In the genomic region with DNA sequence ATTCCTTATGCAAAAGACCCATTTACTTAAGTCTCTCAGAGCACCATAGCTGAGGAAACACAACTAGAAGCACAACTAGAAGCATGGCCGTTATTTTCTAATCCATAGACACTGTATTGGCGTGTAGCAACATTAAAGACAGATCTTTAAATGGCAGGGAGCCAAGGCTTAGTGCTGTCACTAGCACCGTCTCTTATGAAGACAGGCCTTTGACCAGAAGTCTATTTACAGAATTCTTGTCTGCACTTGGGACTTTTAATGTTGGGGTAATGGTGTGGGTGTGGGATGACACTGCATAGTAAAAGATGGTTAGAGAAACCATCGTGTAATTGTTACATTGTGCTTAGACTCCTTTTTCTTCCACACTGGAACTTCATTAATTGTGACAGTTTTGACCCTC, we compare ENCODE assay signal across 27 mouse cellular contexts. TPM values are rescaled to one million over a fixed set of nuclear protein-coding genes. Genes with fewer than 3 reads are reported as not detected.
"Had no signal": no experiment of that assay in that cellular context is flagged by ENCODE, and none has a peak within 500 bp of the region (broad histone marks: within the 10 kb centered on the region; RNA-seq: fewer than 3 reads in every experiment).

No protein-coding gene starts in this region.

- DNase-seq: gastrocnemius, adult 2 months; gastrocnemius, postnatal 14 days; gastrocnemius, postnatal 36 days; heart, adult 11 months; heart, adult 2 months; heart, postnatal 14 days; heart, postnatal 36 days; kidney, adult 11 months; kidney, adult 2 months; kidney, adult 9 months; kidney, postnatal 14 days; kidney, postnatal 36 days; layer of hippocampus, adult 9-11 months; layer of hippocampus, postnatal 36 days; left cerebral cortex, postnatal 4 days had no signal

- H3K4me3 ChIP-seq: gastrocnemius, adult 2 months; heart, adult 2 months; heart, embryonic 13.5 days; heart, embryonic 15.5 days; hindbrain, embryonic 13.5 days; hindbrain, embryonic 15.5 days; kidney, embryonic 15.5 days; limb, embryonic 13.5 days; limb, embryonic 15.5 days had no signal

- H3K4me2 ChIP-seq: heart, embryonic 11.5 days; heart, embryonic 13.5 days; heart, embryonic 15.5 days; hindbrain, embryonic 13.5 days; hindbrain, embryonic 15.5 days; kidney, embryonic 15.5 days; limb, embryonic 13.5 days; limb, embryonic 15.5 days had no signal

- ATAC-seq: hindbrain, postnatal 0 days; intestine, embryonic 16.5 days had no signal

- H3K27ac ChIP-seq: gastrocnemius, adult 2 months; heart, adult 2 months; heart, embryonic 13.5 days; heart, embryonic 15.5 days; hindbrain, embryonic 13.5 days; hindbrain, embryonic 15.5 days; hindbrain, postnatal 0 days; kidney, embryonic 15.5 days; kidney, postnatal 0 days; limb, embryonic 13.5 days; limb, embryonic 15.5 days had no signal

- H3K4me1 ChIP-seq: heart, embryonic 13.5 days; hindbrain, embryonic 13.5 days; hindbrain, embryonic 15.5 days; kidney, embryonic 15.5 days; limb, embryonic 13.5 days; limb, embryonic 15.5 days had no signal

- H3K27me3 ChIP-seq: heart, embryonic 13.5 days; heart, embryonic 15.5 days; hindbrain, embryonic 13.5 days; hindbrain, embryonic 15.5 days; kidney, embryonic 15.5 days; limb, embryonic 13.5 days; limb, embryonic 15.5 days had no signal

- H3K9me3 ChIP-seq: heart, embryonic 13.5 days; heart, embryonic 15.5 days; hindbrain, embryonic 13.5 days; hindbrain, embryonic 15.5 days; kidney, embryonic 15.5 days; limb, embryonic 15.5 days had no signal

- H3K9ac ChIP-seq: heart, embryonic 13.5 days; heart, embryonic 15.5 days; hindbrain, embryonic 13.5 days; hindbrain, embryonic 15.5 days; kidney, embryonic 15.5 days; limb, embryonic 13.5 days; limb, embryonic 15.5 days had no signal

RNA-seq across cellular contexts. Expression of a gene that starts 17.2 kb away (rescaled TPM):
- polyA plus RNA-seq: heart, adult 2 months; limb, embryonic 11.5 days had no signal
